Mouse (Mus musculus) fibroblast of lung, adult 2 months (primary cell): Measurements from ENCODE around the gene Gpsm2.
"Not testable (repeated sequence)": the region's sequence is repeated elsewhere in the genome, so short reads cannot be mapped to it uniquely, and the experiment has no call there.

Experiments used
- DNase-seq: peaks from one replicate; pipeline ENCODE4 v3.0.0-alpha.2; 2011; ENCODE audit warnings: low read depth

The Gpsm2 gene

GRCm38 (mm10) chr3:108726413-108726812 lies 4.3 kb upstream of the Gpsm2 start:
- no peak for DNase-seq

DNA sequence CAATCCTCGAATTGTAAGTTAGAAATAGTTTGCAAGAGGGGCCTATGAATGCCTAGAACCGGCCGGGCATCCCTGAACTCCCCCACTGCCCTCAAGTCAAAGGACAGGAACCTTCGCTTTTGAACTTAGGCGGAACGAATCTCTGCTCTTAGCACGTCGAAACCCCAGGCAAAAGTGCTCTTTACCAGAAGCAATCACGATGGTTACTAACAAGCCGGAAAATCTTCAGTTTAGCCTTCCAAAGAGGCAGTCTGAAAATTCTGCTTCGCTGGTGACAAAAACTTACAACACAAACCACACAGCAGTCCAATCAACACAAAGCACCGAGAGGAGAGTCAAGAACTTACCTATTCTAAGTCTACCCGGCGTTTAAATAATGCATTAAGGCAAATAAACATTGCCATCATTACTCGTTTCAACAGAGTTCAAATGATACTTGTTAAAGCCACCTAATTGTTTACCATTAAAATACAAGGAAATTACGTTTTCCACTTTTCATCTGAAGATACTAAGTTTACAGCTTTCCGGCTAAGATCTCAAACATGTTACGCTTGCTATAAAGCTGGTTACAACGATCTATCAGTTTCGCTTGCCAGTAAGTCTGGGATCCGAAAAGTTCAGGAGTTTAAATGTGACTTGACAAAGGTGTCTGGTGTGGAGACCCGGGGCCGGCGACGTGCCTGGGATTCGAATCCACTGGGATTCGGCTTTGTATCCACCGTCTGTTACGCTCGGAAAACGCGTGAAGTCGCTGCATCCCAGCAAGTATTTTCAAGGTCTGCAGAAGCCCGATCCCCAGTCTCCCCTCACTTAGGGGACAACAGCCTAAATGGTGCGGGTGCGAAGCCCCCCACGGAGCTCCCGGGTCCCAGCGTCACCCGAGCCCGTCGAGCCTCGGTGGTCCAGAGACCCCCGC lies 775 bp downstream of the Gpsm2 start:
- no peak for DNase-seq

DNA sequence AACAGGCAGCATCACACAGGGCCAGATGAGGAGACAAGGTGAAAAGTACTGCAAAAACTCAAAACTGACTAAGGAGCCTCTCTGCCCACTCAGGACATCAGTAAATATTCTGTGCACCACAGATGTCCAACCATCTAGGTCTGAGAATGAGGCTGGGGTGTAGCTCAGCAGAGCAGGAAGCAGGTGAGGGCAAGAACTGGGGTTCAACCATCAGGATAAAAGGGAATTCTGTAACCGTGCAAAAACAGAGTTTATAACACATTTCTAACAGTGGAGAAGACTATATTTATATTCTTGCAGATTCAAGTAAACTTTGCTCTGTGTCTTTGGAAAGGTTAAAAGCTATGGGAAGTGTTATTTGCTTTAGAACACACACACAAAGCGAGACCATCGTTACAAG lies 2.3 kb downstream of the Gpsm2 start:
- DNase-seq: no peak

DNA sequence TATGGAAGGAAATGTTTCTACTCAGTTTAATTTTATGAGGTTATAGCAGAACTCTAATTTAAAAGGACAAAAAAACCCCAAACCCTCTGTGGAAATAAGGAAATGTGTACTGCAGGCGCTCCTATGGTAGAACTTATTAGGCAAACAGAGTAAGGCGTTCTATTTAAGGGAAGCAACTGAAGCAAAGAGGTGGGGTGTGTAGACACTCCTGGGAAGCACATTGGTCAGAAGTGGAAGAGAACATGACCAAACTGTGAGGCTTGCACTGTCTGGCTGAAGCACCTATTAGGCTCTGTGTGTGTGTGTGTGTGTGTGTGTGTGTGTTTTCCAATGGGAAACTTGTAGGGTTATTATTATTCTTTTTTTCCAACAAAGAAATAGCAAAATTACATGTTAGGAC lies 2.8 kb downstream of the Gpsm2 start:
- DNase-seq: no peak

- no peak for DNase-seq
Measured at GRCm38 (mm10) chr3:108717896-108718502, 4.1 kb downstream of the Gpsm2 start.

DNA sequence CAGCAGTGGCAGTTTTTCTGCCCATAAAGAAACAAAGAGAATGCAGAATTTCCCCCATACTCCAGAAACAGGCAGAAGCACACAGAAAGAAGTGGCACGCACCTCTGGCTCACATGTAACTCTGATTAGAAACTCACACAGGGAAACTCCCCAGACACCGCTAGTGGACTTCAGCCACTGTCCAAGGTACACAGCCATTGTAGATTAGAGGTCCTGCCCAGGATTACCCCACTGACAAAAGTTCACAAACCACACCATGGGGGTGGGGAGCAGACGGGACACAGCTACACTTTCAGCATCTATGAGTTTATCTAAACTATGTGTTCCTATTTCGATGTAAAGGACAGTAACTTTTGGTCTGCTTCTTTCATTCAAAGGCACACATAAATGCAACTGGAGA lies 7.3 kb downstream of the Gpsm2 start:
- DNase-seq: no peak

DNA sequence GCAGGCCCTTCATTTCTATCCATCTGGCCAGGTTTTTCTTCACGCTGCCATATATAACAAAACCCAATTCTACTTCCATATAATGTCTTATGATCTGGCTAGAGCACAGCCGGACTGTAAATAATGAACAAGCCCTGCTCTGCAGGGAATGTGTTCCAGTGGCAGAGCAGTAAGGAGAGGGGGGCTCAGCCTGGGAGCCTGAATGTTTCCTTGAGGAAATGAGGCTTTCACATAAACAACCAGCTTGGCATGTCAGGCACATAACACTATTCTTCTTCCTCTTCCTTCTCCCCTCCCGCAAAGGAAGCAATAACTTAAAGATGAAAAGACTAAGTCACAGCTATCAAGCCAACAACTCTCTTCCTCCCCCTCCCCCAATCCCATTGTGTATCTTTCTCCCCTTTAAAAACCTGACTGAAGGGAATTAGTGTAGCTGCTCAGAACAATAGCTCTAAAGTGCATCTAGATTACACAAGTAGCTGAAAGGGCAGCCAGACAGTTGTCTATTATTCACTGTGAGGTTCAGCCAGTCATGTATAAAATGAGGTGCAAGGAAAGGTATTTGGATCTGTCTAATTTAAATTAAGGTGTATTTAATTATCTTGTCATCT lies 8.9 kb downstream of the Gpsm2 start:
- DNase-seq: no peak

DNA sequence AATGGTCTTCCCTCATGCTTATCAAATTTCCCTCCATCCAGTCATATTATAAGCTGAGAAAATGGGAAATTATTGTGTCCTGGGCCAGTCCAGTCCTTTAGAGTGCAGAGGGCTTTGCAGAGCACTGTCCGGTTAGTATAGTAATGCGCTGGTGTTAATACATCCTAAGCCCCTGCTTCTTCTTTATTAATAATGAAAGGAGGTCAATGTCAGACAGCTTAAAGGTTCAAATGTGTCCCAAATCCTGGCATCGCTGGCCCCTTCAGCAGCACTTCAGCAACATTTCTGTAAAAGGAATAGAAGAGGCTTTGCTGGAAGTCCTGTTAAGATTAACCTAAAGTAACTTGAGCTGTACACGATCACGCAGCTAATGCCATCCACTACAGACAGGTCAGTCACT lies 10.8 kb downstream of the Gpsm2 start:
- DNase-seq: no peak

- no peak for DNase-seq
Measured at GRCm38 (mm10) chr3:108702789-108703188, 19.3 kb downstream of the Gpsm2 start.

GRCm38 (mm10) chr3:108701256-108701655 lies 20.9 kb downstream of the Gpsm2 start:
- DNase-seq: no peak

DNA sequence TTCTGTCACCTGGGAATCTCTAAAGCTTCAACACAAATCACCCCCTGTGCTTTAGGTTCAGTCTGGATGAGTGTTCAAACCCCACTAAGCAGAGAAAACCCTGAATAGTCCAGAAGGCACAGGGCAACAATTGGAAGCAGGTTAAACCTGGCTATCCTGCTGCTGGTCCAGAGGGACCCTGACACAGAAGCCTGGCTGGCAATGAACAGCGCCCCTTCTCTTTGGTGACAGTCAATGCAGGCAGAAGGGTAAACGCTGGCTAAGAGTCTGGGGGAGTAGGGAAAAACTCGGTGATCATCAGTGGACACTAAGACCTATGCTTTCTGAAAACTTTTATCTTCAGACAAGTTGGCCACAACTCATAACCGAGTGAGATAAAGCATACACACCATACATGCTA lies 22.3 kb downstream of the Gpsm2 start:
- DNase-seq: no peak

- DNase-seq: no peak
Measured at GRCm38 (mm10) chr3:108698662-108699061, 23.4 kb downstream of the Gpsm2 start.

GRCm38 (mm10) chr3:108694321-108694720 lies 27.8 kb downstream of the Gpsm2 start:
- no peak for DNase-seq

DNA sequence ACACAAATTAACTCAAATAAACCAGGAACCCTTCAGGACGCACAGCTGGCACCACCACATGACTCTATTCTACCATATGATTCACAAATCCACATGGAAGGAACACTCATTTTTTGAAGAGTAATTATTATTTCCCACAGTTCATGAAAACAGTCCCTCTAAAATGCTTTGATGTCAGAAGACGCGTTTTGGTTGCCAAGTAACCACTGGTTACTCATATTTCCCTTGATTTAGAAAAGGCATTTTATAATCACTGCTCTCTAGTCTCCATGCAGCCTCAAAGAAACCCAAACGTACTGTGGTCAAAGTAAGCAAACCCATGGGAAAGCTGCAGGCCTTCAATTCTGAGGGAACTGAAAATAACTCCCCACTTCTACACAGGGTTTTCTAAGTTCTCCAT lies 32.1 kb downstream of the Gpsm2 start:
- peak; percentile 95 for DNase-seq

- DNase-seq: peak; percentile 17
Measured at GRCm38 (mm10) chr3:108689446-108689845, 32.7 kb downstream of the Gpsm2 start.

DNA sequence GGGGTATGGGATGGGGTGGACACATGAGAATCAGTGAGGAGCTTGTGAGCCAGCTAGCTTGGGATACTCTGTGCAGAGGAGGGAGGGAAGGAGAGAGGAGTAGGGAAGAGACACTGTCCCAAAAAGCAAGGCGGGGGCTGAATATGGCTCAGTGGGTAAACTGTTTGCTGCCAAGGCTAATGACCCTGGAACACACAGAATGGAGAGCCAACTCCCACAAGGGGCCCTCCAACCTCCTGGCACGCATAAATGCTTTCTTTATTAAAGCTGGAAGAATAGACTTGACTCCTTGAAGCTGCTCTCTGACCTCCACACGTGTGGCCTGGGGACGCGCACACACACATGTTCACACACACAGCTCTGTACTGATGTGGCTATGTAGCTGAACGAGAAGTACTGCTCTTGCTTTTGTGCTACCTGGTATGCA lies 33.1 kb downstream of the Gpsm2 start:
- DNase-seq: peak; percentile 44

DNA sequence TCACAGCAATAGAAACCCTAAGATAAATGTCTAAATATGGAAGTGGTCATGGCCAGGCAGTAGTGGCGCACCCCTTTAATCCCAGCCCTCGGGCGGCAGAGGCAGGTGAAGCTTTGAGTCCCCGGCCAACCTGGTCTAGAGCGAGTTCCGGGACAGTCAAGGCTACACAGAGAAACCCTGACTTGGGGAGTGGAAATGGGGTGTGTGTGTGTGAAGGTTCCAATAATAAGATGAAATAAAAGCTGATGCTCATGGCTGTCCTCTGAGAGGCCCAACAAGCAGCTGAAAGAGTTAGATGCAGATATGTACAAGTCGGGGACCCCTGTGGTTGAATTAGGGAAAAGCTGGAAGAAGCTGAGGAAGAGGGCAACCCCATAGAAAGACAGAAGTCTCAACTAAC lies 36.4 kb downstream of the Gpsm2 start:
- no peak for DNase-seq

- DNase-seq: not testable (repeated sequence)
Measured at GRCm38 (mm10) chr3:108683597-108683996, 38.5 kb downstream of the Gpsm2 start.

DNA sequence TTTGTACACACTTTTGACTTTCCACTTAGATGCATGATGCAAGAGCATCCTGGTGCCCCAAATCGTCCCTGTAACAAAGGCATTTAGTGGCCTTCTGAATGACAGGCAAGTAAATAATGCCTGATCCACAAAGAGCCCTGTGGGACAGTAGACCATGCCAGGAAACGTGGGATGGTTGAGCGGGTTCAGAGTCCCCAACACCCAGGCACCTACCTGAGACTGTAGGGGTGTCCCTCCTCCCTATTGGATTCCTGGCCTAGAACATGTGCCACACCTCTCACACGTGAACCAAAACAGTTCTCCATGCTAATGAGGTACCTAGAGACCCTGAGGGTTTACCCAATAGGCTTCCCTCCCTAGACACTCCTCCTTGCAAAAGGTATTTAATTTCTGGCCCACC lies 41.1 kb downstream of the Gpsm2 start:
- DNase-seq: no peak

GRCm38 (mm10) chr3:108676616-108677015 lies 45.5 kb downstream of the Gpsm2 start:
- DNase-seq: no peak

DNA sequence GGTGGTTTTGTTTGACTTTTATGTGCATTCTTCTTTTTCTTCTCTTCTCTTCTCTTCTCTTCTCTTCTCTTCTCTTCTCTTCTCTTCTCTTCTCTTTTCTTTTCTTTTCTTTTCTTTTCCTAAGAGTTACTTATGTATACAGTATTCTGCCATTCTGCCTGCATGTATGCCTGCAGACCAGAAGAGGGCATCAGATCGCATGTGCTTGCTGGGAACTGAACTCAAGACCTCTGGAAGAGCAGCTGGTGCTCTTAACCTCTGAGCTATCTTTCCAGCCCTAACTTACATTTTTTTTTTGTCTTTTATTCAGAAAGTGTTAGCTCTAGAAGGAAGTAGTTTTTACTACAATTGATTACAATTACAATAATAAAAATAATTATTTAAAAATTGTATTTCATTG lies 61.2 kb downstream of the Gpsm2 start:
- no peak for DNase-seq

GRCm38 (mm10) chr3:108658612-108659011 lies 63.5 kb downstream of the Gpsm2 start:
- DNase-seq: no peak

GRCm38 (mm10) chr3:108655486-108655885 lies 66.6 kb downstream of the Gpsm2 start:
- DNase-seq: no peak
